Mouse (Mus musculus): ENCODE results near the gene 1700122O11Rik.

1700122O11Rik gene

DNA sequence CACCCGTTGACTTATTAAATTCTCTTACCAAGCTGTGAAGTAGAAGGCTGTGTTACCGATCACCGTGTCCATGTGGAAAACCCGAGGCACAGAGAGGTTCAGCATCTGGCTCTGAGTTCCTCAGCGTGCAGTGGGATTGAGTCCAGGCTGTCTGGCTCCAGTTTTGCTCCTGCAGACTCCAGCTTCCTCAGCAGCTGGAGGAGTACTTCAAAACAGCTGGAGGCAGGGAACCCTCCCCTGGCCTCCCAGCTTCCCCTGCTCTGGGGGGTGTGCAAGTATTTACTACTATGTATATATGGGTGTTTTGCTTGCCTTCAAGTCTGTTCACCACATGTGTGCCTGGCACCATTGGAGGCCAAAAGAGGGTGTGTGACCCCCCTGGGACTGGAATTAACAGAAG, 9.8 kb downstream of the 1700122O11Rik start:
- DNase-seq (ENCODE audit: low read depth, low spot score) = no peak

DNA sequence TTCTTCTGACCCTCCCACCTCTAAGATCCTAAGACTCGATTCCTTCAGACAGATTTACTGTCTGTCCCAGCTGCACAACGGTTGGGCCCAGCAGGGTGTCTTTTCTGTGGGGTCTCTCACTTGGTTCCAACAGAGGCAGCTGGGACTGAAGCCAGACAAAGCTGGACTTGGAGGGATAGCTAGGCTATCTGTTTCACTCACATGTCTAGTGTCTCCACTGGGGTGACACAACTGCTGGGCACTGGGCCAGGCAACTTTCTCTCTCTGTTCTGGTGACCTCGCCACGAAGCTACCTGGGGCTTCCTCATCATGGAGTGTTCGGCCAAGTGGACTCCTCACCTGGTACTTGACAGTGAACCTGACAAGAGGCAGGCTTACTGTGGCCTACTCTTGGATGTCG, 10.4 kb downstream of the 1700122O11Rik start:
- DNase-seq (ENCODE audit: low read depth, low spot score) = no peak

DNA sequence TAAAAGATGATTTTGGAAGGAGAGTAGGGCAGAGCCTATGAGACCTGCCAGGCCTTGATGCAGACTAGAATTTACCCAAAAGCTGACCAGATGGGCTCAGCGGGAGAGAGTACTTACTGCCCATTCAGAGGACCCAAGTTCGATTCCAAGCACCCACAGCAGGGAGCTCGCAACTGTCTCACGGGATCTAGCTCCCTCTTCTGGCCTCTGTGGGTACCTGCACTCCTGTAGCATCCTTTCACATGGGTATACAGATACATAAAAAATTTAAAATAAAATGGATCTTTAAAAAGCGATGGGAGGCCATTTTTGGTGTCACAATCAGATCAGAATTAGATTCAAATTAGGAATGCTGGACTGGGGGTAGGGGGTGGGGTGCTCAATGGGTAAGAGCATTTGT, 11.1 kb downstream of the 1700122O11Rik start:
- DNase-seq (ENCODE audit: low read depth, low spot score) = no peak

DNA sequence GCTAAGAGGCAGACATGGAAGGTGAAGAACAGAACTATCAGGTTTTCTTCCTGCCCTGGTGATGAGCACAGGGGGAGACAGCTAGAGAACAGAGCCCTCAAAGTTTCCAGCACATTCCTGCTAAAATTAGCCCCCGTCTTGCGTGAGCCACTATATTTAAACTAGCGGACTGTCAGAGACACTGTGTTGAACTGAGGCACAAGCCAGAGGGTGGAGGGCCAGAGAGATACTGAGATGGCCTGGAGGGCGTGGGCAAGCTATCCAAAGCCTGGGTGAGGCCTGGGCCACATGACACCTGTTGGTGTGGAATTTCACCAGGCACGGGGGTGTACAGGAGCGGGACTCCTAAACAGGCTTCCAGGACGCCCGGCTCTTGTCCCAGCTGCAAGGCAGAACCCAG, 14.0 kb downstream of the 1700122O11Rik start:
- no peak for DNase-seq (ENCODE audit: low read depth, low spot score)

DNA sequence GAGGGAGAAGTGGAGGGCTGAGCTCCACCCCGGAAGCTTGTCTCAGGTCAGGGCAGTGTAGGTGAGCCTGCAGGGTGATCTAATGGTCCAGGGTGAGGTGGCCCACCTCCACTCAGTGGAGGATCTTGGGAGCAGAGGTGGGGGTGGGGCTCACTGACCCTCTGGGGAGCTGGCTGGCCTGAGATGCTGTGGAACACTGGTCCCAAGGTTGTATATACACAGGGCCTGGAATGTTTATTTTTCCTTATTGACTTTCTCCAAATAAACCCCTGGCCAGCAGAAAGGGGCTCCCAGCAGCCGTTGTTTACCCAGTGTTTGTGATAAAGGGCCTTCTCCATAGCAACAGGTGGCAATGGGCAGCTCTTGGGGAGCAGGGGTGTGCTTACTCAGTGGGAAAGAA, 18.5 kb downstream of the 1700122O11Rik start:
- no peak for DNase-seq (ENCODE audit: low read depth, low spot score)

DNA sequence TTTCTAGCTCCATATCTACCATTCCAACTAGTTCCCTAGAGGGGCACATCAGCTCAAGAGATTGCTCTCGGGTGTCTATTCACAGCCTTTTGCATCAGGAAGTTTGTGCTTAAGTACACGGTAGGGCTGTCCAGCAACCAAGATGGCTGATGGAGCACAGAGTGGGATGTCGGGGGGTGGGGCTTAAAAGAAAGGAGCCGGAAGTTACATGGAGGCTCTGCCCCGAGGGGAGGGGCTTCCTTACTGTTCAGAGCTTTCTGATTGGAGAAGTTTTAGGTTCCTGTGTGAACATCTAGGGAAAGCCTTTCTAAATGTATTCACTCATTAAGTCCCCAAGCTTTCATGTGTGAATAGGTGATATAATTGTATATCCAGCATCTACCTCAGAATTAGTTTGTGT, 21.5 kb downstream of the 1700122O11Rik start:
- no peak for DNase-seq (ENCODE audit: low read depth, low spot score)

DNA sequence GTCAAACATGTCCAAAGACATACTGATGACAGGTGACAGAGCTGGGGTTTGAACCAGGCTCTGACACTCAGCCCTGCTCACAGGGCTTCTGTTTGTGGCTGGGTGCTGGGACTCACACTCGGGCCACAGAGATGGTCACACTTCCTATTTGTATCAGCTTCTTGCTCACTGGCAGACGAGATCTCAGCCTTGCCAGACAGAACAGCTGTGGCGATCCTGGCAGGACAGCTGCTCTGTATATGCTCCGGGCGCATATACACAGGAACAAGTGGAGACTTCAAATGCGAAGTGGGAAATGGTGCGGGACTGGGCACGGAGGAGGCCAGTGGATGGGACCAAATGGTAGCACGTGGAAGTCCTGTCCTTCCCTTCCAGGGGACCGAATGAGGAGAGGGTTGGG, 25.5 kb downstream of the 1700122O11Rik start:
- no peak for DNase-seq (ENCODE audit: low read depth, low spot score)

DNA sequence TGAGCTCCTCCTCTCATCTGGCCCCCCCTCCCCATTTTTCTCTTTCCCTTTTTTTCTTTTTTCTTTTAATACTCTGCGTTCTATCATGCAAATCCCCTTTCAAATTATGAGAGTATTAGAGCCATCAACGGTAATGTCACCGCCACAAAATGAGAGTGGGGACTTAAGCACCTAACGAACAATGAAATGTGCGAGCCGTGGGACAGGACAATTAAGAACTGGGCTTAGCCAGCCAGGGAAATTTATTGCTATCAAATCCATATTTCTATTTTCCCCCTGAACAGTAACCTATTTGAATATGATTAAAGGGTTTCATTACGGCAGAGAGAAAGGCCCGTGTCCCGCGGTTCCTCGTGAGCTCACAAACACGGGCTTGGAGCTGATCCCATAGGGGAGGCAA, 27.0 kb downstream of the 1700122O11Rik start:
- DNase-seq (ENCODE audit: low read depth, low spot score) = no peak

DNA sequence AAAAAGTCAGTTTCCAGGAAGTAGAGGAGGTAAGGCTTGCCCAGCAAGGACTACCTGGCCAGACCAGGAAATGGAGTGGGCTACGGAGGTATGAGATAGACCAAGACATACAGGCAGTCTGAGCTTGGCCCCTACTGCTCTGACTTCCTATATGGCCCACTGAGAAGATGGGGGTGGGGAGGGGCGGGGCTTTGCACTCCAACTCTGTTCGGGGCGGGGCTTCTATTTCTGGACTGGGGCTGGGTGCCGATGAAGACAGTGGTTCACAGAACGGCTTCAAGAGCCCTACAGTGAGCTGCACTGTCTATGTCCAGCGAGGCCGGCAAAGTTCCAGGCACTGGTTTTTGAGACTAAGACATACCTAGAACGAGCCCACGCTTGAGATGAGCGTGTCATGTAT, 27.8 kb downstream of the 1700122O11Rik start:
- DNase-seq (ENCODE audit: low read depth, low spot score) = no peak

DNA sequence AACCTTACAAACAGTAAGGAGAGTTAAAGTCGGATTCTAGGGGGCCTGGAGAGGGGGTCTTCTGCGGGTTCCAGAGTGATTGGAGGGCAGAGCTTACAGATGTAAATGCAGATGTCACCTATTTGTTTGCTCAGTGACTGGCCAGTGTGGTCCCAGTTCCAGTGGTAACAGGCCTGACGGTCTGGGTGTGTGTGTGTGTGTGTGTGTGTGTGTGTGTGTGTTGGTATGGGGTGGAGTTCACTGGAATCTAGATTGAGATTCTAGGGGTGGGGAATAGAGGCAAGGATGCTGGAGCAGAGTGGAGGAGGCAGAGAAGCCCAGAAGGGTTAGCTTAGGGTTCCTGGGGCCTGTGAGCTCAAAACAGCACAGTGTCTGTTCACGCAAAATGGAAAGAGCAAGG, 32.3 kb downstream of the 1700122O11Rik start:
- DNase-seq (ENCODE audit: low read depth, low spot score) = no peak

DNA sequence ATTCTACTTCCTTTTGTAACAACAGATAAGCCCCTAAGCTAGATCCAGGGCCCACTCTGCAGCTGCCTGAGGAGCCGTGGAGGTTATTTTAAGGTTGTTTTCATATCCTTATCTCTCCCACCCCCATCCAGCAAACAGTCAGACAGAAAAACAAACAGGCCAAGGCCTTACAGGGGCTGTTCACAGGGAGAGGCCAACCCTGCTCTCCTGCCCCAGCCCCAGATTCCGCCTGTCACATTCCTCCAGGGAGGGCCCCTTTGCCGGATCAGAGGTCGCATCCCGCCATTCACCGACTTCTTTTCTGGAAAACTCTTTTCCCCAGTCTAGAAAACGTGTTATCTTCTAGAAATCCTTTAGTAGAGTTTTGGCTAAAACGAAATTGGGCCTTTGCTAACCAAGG, 33.0 kb downstream of the 1700122O11Rik start:
- no peak for DNase-seq (ENCODE audit: low read depth, low spot score)

DNA sequence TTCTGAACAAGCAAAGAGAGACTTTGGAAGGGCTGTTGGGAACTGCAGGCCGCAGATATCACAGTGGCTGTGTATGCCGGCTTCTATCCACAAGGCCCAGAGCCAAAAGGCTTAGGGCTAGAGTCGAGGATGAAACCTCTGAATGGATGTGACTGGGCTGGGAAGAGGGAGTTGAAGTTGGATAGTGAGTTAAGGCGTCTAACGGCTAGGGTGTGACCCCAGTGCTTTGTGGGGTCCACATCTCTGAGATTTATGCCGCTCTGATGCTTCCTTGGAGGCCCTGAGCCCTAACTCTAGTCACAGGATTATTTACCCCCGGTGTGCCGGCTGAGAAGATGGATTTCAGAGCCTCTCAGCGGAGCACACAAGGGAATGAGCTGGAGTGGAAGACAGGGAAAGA, 33.5 kb downstream of the 1700122O11Rik start:
- DNase-seq (ENCODE audit: low read depth, low spot score) = no peak

DNA sequence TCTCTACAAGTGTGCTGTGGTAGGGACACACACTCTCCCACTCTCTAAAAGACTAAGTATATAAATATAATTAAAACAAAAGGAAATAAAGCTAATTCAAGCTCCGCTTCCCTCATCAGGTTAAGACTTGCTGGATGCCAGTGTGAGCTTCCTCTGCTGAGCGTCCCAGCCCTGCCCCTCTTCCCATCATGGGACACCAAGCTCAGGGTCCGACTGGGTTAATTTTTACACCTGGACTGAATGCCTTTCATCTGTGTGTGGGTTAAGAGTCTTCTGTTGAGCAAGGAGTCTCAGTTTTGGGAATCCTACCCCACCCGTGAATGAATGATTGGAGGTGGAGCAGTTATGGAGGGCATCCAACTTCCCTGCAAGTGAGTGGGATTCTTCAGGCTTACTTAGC, 35.6 kb downstream of the 1700122O11Rik start:
- DNase-seq (ENCODE audit: low read depth, low spot score) = no peak

DNA sequence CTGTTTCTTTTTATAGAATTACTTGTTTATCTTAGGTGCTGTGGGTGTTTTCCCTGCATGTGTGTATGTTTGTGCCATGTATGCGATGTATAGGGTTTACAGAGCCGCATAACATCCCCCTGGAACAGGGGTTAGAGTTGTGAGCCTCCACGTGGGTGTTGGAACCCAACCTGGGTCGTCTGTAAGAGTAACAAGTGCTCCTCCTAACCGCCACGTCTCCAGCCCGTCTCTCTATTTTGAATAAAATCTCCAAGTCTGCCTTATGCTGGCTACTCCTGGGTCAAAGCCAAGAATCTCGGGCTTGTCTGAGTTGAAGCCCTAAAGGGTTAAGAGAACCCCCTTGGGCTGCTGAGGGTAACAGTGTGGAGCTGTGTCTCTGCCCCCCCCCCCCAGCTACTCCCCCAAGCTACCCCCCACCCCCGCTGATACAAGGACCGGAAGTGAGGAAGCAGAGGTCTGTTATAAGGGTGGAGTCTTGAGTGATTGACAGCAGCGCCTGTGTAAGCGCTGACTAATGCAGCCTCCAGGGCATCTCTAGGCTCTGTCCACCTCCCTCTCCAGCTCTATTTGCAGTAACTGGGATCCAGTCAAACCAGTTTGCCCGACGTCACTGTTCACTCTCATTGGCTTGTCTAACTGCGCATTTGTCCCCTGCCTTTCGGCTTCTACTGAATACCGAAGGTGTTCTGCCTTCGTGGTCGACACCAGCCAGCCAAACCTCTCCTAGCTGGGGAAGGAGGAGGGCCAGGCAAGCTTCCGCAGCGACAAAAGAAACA, 36.3 kb downstream of the 1700122O11Rik start:
- peak; percentile 36 for DNase-seq (ENCODE audit: low read depth, low spot score)

DNA sequence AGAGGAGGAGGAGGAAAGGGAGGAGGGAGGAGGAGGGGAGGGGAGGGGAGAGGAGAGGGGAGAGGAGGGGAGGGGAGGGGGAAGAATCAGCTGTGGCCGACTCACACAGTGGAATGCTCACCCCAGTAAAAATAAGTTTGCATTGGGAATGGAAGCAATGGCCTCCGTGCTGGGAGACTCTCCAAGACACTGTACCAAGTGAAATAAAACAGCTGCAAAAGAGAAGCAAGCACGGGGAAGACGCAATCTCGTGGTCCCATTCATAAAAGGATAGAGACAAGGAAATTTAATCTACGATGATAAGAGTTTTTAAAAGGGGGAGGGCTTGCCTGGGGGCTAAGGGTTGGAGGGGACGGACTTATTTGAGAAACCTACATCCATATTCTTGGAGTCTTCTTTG, 36.9 kb downstream of the 1700122O11Rik start:
- DNase-seq (ENCODE audit: low read depth, low spot score) = no peak

DNA sequence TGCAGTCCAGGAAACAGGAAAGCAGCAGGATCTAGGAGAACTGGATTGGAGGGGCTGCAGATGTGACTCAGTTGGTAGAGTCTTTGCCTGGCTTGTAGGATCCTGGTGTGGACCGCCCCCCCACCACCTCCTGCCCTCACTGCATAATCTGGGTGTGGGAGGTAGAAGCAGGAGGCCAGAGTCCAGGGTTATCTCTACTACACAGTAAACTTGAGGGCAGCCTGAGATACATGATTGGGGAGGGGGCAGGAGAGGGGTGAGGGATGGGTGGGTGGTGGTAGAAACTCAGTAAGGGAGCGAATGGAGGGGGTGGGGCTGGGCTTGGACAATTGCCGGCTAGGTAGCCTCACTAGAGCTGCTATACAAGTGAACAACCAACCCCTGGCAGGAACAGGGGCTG, 38.3 kb downstream of the 1700122O11Rik start:
- no peak for DNase-seq (ENCODE audit: low read depth, low spot score)

DNA sequence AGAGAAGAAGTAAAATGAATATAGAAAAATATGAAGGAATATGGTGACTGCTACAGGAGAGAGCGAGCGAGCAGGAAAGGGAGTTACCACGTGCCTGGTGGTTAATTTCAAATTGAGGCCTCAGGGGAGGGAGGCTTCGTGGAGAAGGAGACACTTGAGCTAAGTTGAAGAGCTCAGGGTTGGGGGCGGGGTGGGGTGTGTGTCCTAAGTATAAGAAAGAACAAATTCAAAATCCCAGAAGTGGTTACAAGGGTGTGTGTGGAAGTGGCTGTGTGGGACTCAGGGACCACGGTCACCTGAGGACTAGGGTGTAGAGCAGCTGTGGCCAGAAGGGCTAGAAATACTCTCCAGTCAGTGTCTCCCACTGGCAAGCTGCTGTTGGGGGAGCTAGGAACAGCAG, 38.7 kb downstream of the 1700122O11Rik start:
- no peak for DNase-seq (ENCODE audit: low read depth, low spot score)

DNA sequence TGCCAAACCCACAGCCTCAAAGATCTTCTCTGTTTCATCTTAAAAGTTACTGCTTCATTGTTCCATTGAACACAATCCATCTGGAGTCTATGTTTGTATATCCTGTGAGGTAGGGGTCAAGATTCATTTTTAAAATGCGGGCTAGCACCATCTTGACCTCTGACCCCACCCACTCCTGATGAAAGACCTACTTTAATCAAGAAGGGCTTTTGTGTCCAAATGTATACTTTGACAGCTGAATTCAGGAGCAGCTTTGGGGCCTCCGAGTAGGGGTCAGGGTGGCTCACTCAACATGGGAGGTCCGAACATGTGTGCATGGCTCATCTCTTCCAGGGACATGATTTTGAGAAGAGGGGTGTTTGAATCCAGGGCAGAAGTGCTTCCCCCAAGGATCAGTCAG, 40.3 kb downstream of the 1700122O11Rik start:
- no peak for DNase-seq (ENCODE audit: low read depth, low spot score)

DNA sequence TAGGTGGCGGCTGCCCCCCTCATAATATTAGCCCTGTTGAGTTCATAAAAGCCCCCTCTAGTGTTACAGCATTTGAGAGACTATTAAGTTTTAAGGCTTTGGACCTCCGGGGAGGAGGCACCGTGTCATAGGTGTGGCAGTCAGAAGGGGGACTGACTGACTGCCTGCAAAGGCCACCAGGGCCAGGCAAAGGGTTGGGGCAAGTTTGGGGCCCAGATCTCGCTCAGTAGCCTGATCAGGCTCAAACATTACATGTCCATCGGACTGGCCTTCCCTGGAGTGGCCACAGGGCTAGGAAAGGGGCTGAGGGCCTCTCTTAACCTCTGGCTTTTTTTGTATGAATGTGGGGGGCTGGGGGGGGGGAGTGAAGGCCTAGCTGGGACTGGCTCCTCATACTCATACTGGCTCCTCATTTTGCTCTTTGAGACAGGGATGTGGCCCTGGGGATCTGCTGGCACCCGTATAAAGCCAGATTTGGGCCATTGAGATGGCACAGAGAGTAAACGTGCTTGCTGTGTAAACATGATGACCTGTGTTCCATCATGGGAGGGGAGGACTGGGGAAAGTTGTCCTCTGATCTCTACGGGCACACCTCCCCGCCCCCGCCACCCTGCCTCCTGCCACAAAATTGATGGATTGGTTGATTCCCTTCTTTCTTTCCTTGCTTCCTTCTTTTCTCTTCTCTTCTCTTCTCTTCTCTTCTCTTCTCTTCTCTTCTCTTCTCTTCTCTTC, 47.5 kb downstream of the 1700122O11Rik start:
- DNase-seq (ENCODE audit: low read depth, low spot score) = no peak

DNA sequence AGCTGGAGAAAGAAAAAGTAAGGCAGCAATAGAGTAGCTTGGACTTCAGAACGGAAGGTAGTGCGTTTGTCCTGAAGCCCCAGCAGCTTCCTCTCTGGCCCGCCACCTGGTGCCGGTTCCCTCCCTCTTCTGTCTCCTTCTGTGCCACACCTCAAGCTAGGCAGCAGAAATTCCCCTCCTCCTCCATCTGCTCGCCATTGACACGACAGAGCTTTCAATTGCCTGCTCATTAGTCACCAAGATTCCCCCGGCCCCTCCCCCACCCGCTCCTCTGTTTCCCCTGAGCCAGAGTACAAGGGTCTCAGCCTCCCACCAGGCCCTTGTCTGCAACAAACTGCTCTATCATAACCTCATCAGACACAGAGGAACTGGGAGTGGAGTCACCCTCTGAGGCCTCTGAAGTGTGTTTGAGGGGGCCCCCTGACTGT, 48.1 kb downstream of the 1700122O11Rik start:
- DNase-seq (ENCODE audit: low read depth, low spot score) = no peak

DNA sequence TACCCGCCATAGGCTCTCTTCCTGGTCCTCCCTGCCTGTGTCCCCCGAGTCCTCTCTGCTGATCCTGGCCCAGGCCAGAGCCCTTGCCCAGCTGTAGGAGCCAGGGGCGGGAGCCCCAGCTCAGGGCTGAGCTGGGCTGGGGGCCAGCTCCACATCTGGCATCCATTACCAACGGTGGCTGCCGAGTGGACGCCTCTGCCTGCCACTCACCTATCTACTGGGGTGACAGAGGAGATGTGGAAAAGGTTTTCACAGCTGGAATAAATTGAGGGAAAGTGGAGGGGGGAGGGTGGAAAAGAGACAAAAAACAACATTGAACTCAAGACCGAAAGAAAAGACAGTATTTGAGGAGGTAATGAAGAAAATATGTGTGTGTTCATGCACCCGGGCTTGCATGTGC, 49.3 kb downstream of the 1700122O11Rik start:
- no peak for DNase-seq (ENCODE audit: low read depth, low spot score)

DNA sequence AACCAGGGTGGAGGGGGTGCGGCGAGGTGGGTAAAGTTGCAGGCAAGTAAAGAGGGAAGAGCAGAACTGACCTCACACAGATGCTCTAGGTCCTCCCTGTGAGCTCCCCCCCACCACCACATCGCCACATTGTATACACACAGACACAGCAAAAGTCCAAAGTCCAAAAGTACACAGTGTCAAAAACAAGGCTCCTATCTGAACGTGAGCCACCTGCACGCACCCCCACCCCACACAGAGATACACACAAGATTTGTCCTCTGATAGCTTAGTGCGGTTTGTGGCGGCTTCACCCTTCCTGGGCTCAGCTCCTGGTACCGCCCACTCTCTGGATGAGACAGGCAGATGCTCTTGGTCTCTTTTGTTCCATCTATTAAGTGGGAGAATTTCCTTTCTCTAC, 50.0 kb downstream of the 1700122O11Rik start:
- DNase-seq (ENCODE audit: low read depth, low spot score) = no peak
